ENCODE assay signal across 24 mouse cellular contexts in genomic region chr13:63030023-63030422, GRCm38 (mm10).
"Had no signal": no experiment of that assay in that cellular context is flagged by ENCODE, and none has a peak within 500 bp of the region (broad histone marks: within the 10 kb centered on the region; RNA-seq: fewer than 3 reads in every experiment).

No protein-coding gene starts in this region.

- H3K27me3 ChIP-seq: embryonic facial prominence, embryonic 12.5 days; embryonic facial prominence, embryonic 13.5 days; embryonic facial prominence, embryonic 15.5 days; forebrain, embryonic 12.5 days; forebrain, embryonic 13.5 days; forebrain, embryonic 15.5 days had no signal

- H3K4me2 ChIP-seq: embryonic facial prominence, embryonic 12.5 days; embryonic facial prominence, embryonic 13.5 days; embryonic facial prominence, embryonic 15.5 days; forebrain, embryonic 12.5 days; forebrain, embryonic 13.5 days; forebrain, embryonic 15.5 days had no signal

- DNase-seq: cerebellum, adult 8-10 months; cerebellum, adult 9-10 months; cerebellum, adult 9-11 months; cerebellum, postnatal 14 days; cerebellum, postnatal 36 days; embryo, embryonic 11 days; forebrain, postnatal 0 days; gastrocnemius, adult 2 months; gastrocnemius, postnatal 10 days; gastrocnemius, postnatal 14 days; gastrocnemius, postnatal 25 days; gastrocnemius, postnatal 36 days; heart, adult 2 months had no signal

- H3K9ac ChIP-seq: embryonic facial prominence, embryonic 12.5 days; embryonic facial prominence, embryonic 13.5 days; embryonic facial prominence, embryonic 15.5 days; forebrain, embryonic 12.5 days; forebrain, embryonic 13.5 days; forebrain, embryonic 15.5 days; forebrain, postnatal 0 days had no signal

- H3K4me1 ChIP-seq: embryonic facial prominence, embryonic 10.5 days; embryonic facial prominence, embryonic 12.5 days had no signal

- H3K4me3 ChIP-seq: embryonic facial prominence, embryonic 10.5 days; embryonic facial prominence, embryonic 12.5 days; embryonic facial prominence, embryonic 13.5 days; embryonic facial prominence, embryonic 15.5 days; erythroblast, embryonic 14.5 days; forebrain, embryonic 10.5 days; forebrain, embryonic 12.5 days; forebrain, embryonic 13.5 days; forebrain, embryonic 15.5 days; gastrocnemius, adult 2 months; heart, adult 2 months had no signal

- H3K36me3 ChIP-seq: embryonic facial prominence, embryonic 10.5 days; embryonic facial prominence, embryonic 12.5 days; embryonic facial prominence, embryonic 13.5 days; embryonic facial prominence, embryonic 15.5 days; forebrain, embryonic 10.5 days; forebrain, embryonic 12.5 days; forebrain, embryonic 15.5 days had no signal

- H3K9me3 ChIP-seq: embryonic facial prominence, embryonic 10.5 days; embryonic facial prominence, embryonic 12.5 days; embryonic facial prominence, embryonic 13.5 days; embryonic facial prominence, embryonic 15.5 days; forebrain, embryonic 10.5 days; forebrain, embryonic 12.5 days; forebrain, embryonic 13.5 days; forebrain, embryonic 15.5 days had no signal

- H3K27ac ChIP-seq: embryonic facial prominence, embryonic 10.5 days; embryonic facial prominence, embryonic 12.5 days; embryonic facial prominence, embryonic 13.5 days; embryonic facial prominence, embryonic 15.5 days; forebrain, embryonic 10.5 days; forebrain, embryonic 12.5 days; forebrain, embryonic 13.5 days; forebrain, embryonic 15.5 days; gastrocnemius, adult 2 months; heart, adult 2 months had no signal

- ATAC-seq: forebrain, embryonic 13.5 days; forebrain, embryonic 14.5 days; forebrain, embryonic 15.5 days; forebrain, embryonic 16.5 days; forebrain, postnatal 0 days had no signal
